Mouse (Mus musculus): ENCODE data around the gene Ggt6. TPM values are rescaled to one million over a fixed set of nuclear protein-coding genes. Genes with fewer than 3 reads are reported as not detected.

Gene Ggt6
- total RNA-seq, 2 experiments from 2014 or later = not detected

DNA sequence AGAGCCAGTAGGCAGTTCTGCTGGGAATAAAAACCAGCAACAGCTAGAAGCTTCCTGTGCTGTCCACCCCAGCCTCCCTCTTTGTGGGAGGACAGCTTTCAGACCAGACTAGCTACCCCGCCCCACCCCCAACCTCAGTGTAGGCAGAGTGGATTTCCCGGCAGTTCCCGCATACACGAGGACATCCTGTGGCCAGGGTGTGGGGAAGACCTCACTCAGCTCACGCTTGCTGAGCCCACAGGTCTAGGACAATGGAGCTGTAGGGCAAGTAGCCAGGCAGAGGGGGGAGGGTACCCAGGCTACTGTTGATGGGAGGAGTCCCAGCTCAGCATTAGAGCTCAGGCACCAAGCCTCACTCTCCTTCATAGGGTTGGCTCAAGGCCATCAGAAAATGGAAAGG is 33.9 kb downstream of the Ggt6 start:
- intact Hi-C loops (cut with DNase I) = no loop called here

DNA sequence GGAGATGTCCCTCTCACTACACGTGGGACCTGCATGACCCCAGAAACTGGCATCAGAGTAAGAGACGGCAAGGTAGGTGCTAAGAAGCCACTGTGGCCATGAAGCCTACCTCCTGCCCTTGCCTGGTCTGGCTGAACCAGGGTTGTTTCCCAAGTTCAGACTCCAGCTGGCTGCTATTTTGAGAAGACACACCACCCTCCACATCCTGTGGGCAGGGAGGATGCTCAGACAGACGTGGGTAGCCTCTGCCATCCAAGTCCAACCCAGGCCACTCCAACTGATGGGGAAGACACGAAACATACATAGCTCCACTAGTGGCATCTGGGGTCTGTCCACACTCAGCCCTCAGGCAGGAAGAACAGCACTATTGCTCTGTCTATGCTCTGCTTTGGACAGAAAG is 34.7 kb downstream of the Ggt6 start:
- intact Hi-C loops (cut with DNase I) = loop anchor here (2.0 kb wide), 1 partner anchor 19 kb away; the partner anchor contains the start of gene Spns2
- no peak for DNase-seq

More for the DNA sequence above, 33.9 kb downstream of the Ggt6 start:
- DNase-seq = peak; percentile 75 to 80

DNA sequence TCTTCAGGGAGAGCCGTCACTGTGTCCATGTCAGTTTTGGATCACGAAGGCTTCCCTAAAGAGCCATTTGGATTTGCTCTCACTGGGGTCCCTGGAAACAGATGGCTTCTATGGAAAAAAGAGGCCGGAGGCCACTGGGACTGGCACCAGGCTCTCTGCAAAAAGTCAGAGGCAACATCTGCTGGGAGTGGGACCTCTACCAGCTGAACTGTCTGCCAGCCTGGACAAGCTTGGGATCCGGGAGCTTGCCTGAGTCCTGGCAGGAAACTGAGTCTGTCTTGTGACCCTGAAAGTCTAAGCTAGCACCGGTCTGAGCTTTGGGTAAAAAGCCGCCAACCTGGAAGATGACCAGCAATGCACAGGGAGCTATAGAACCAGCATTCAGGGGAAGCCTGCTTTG is 36.1 kb downstream of the Ggt6 start:
- DNase-seq = no peak
- intact Hi-C loops (cut with DNase I) = loop anchor here (2.0 kb wide), 1 partner anchor 17 kb away; the partner anchor contains the start of gene Spns2

DNA sequence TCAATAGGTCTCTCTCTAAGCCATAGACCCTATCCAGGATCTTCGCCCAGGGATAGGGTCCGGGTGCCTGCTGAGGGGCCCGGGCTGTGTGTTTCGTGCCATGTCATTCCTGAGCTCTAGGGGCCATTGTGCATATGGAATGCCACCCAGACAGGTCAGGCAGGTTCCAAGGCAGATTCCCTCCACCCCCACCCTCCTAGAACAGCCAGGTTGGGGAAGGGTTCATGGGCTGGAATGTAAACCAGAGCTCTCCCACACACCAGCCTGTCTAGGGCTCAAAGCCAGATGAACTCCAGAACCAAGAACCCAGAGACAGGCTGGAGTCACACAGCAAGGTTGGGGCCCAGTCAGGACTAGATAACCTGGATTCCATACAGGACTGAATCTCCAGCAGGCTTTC is 38.2 kb downstream of the Ggt6 start:
- intact Hi-C loops (cut with DNase I) = no loop called here
- DNase-seq = no peak

DNA sequence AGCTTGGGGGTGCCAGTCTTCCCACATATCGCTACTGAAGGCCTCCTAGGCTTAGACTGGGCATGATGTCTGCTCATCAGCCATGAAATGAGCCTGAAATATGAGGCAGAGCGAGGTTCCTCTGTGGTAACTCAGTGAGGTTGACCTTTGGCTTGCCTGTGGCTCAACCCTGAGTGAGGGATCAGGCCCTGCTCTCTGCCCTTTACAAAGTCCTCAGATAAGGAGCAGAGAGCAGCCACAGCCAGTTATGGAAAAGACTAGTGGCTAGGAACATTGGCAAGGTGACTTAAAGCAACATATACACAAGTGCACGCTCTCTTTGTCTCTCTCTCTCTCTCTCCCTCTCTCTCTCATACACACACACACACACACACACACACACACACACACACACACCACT is 39.6 kb downstream of the Ggt6 start:
- intact Hi-C loops (cut with DNase I) = no loop called here
- no peak for DNase-seq

DNA sequence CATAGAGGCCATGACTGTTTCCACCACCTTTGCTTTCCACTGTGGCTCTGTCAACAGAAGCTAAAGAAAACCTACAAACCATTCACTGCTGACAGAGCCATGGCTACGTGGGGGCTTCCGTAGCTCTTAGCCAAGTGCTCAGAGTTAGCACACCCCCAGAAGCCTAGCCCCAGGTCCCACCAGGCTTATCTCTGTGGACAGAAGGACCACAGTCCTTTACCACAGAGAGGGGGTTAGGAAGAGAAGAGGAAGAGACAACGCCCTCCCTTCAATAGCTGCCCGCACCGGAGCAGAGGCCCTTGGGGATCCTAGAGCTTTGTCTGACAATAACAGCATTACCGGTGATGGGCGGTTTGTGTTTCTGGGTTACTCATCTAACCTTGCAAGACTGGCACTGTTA is 40.1 kb downstream of the Ggt6 start:
- intact Hi-C loops (cut with DNase I) = no loop called here
- no peak for DNase-seq

DNA sequence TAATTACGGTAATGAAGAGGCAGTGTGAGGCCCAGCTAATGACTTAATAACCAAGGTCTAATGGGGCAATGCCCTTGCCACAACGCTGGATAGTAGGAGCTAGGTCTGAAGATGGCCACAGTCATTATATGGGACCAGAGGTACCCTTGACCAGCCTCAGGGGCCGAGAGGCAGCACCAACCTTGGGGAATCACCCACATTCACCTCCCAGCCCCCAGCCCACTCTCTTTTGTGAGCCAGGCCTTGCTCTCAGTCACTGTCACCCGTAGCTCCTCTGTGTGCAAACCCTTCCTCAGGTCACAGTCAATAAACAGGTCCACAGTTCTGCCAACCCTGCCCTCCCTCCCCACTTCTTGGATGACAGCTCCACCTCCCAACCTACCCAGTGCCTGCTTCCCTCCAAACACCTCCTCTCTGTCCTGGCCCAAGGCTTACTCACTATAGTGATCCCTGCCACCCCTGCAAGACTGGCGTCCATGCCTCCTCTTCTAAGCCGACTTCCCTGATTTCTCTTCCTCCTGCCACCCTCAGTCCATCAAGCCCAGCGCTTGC is 40.8 kb downstream of the Ggt6 start:
- intact Hi-C loops (cut with DNase I) = no loop called here
- DNase-seq = no peak

DNA sequence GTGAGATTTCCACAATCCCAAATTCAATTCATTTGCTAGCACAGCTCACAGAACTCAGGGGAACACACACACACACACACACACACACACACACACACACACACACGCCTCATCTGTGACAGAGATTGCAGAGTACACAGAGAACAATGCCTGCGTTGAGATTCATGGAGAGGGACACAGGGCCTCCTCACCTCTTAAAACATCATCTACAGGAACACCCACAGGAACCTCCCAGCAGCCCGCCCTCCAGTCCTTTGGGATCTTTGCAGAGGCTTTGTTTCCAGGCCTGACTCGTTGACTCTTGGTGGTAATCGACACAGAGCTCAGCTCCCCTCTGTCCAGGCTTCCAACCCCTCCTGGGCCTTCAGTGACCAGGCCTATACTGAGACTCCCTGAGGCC is 41.9 kb downstream of the Ggt6 start:
- intact Hi-C loops (cut with DNase I) = no loop called here
- DNase-seq = no peak

DNA sequence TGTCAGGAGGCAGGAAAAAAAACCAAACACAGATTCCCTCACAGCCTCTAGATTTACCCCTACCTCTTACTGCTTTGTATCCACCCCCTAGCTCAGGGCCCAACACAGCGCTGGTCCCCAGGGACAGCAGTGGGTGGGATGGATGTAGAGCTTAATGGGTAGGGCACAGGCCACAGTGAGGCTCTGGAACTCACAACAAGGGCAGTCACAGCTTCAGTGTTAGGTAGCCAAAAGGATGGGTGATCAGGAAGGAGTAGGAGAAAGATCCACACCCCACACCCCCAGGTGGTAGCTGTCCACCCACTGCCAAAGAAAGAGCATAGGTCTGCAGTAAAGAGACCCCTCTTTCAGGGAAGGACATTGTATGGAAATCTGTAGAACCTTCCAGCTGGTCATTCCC is 42.3 kb downstream of the Ggt6 start:
- DNase-seq = no peak
- intact Hi-C loops (cut with DNase I) = no loop called here

DNA sequence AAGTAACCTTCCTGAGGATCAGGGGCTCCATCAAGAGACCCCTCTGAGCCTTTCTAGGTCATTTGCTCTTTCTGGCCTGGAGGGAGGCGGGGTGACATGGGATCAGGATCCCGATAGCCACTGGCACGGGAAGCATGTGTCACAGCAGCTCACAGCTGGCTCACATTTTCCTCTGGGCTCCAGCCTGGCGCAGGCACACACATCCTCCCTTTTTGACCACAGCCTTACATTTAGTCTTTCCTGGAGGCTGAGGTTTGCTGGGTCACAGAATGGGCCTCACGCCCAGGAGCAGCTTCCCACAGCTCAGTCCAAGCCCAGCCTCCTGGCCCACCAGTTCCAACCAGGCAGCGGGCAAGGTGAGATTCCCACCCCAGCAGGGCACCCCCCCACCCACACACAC is 42.9 kb downstream of the Ggt6 start:
- DNase-seq = no peak
- intact Hi-C loops (cut with DNase I) = no loop called here

DNA sequence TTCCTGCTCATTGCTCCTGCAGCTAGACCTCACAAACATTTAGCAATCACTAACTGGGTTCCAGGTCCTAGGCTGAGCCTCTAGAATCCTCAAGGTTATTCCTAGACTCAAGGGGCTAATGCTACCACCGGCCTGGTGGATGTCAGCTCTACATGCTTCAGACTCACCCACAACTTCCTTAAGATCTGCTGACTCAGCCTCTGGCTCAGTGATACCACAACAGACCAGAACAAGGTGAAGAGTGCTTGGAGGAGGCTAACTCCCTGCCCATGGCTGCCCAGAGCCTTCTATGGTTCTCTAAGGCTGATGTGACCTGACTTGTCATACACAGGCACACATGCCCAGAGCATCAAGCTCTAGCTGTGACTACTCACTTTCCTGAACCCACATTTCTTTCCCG is 44.2 kb downstream of the Ggt6 start:
- DNase-seq = no peak
- intact Hi-C loops (cut with DNase I) = no loop called here

DNA sequence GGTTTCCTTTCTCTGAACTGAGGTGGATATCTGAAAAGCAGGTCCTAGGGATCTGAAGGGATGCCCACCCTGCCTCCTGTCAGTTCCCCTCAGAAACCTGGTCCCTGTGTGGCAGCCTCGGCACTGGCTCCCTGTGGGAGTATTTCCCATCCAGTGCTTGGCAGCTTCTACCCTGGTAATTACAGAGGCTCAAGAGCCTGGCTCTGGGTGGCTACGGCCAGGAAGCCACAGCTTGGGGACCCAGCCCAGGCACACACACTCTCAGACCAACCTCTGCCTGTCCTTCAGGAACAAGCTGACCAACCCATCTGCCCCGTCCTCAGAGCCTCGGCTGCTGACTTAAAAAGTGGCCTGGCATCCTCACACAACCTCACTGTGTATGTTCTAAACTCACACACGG is 46.0 kb downstream of the Ggt6 start:
- intact Hi-C loops (cut with DNase I) = no loop called here
- no peak for DNase-seq

DNA sequence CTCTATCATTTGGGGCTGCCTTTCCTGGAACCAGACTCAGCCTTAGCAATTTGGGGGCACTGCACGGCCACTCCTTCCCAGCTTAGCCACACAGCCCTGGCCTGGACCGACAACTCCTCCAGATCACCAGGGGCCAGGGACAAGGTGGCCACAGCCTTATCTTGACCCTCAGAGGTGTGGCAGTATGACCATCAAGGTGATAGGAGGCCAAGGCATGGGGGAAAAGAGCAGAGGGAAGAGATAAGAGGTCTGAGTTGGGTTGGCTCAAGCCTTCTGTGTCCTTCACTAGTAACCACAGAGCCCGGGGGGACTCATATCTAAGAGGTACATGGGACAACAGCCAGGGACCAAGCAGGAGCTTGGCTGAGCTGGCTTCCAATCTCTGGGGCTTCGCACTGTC is 46.6 kb downstream of the Ggt6 start:
- intact Hi-C loops (cut with DNase I) = no loop called here
- no peak for DNase-seq

DNA sequence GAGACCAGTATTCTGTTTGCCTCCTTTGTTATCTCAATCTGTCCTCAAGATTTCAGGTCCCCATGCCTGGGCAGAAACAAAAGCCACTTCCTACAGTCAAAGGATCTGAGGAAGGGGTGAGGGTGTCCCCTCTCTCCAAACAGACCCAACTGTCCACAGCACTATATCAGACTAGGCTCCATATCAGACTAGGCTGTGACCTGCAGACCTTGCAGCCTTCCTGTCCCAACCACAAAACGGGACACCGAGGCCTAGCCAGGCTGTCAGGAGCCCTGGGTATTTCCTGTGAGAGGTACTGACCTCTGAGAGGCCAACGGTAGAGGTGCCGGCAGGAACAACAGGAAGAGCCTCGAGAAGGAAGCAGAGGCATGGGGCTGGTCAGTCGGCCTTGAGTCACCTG is 49.2 kb downstream of the Ggt6 start:
- intact Hi-C loops (cut with DNase I) = no loop called here
- DNase-seq = no peak

DNA sequence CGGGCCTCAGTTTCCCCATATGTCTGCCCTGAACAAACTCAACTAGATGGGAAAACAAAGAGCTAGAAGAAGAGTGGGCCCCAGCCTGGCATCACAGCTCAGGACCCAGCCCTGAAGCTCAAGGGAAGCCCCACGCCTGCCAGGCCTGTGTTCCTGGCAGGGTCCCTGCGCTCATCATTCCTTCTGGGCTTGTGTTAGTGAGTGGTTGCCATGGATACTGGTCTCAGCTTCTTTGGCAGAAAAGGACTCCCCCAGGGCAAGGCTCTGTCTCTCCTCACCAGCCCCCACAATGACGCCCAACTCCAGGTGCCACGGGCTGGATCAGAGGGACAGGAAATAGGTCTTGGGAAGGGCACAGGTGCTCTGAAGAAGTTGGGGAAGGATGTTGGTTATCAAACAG is 49.8 kb downstream of the Ggt6 start:
- intact Hi-C loops (cut with DNase I) = no loop called here
- no peak for DNase-seq

DNA sequence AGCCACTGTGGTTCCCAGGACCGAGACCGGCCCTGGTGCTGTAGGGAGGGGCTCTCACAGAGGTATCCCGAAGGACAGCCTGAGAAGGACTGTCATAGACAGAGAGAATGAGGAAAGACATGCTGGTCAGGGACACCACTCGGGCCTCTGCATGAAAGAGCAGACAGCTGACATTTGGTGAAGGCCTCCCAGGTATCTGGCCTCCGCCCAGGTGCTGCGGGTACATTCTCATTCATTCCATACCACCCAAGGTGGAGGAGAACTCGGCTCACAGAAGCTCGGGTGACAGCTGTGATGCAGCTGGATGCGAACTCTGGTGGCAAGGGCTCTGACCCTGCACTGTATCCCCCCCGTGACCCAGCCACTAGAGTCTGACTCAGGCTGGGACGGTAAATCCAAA is 50.6 kb downstream of the Ggt6 start:
- intact Hi-C loops (cut with DNase I) = no loop called here
- no peak for DNase-seq

DNA sequence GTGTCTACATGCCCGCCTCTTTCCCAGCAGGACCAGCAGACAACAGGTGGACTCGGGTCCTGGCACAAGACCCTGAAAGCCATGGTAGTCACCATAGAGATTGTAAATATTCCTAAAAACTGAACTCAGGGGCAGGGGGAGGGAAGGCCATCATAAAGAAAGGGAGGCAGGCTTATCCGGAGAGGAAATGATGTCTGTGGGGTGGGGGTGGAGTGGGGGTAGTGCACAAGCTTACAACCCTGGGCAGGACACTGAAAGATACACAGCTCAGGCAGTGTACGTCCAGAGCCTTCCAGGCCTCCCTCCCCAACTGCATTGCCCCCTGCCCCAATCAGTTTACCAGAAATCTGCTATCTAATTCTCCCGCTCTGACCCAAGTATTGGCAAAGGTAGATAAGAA is 51.8 kb downstream of the Ggt6 start:
- intact Hi-C loops (cut with DNase I) = no loop called here
- no peak for DNase-seq

DNA sequence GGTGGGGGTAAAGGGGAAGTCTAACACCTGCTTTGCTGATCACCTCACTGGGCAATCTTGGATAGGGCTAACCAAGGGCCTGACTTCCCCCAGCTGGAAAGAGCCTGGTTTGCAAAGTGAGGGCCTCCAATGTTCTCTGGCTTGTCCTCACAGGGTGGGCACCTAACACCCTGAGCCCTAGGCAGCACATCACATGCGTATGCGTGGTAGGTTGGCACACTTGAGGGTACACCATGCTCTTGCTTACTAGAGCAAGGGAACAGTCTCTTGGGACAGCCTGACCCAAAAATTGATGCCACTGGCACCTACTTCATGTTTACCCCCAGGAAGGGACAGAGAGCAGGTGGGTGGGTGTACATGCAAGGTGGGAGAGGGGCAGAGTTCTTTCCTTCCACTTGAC is 52.4 kb downstream of the Ggt6 start:
- intact Hi-C loops (cut with DNase I) = loop anchor here (2.0 kb wide), 3 partner anchors 17 to 47 kb away; partner anchors contain the start of gene Mybbp1a
- no peak for DNase-seq

Small RNA genes lying within 50 kb of the gene (microRNA-seq; reads per million reads assigned to microRNA genes)
- 0 reads per million in 2 experiments for gene Mir6338 (ENCODE audit: borderline number of aligned reads in 2 of 2)

Other genes with a start within 250 kb of the Ggt6 start
- under 1 TPM; 0.31 to 0.33 TPM for gene Gm43951, start 228.7 kb upstream of the Ggt6 start, total RNA-seq (2021)
- gene 4933427D14Rik, start 228.1 kb upstream of the Ggt6 start, total RNA-seq (2021) = 1 to 10 TPM; 3.1 to 4.2 TPM
- 10 to 100 TPM; 44.3 to 46.0 TPM for gene Txndc17, start 228.0 kb upstream of the Ggt6 start, total RNA-seq (2021)
- 10 to 100 TPM; 10.2 to 11.8 TPM for gene Med31, start 219.9 kb upstream of the Ggt6 start, total RNA-seq (2021)
- gene Slc13a5, start 168.3 kb upstream of the Ggt6 start, total RNA-seq (2021) = not detected
- gene Xaf1, start 133.9 kb upstream of the Ggt6 start, total RNA-seq (2021) = 10 to 100 TPM; 11.2 to 18.1 TPM
- not detected for gene Fbxo39, start 121.1 kb upstream of the Ggt6 start, total RNA-seq (2021)
- not detected for gene Tekt1, start 73.1 kb upstream of the Ggt6 start, total RNA-seq (2021)
- 10 to 100 TPM; 18.2 to 19.5 TPM for gene Smtnl2, start 23.8 kb upstream of the Ggt6 start, total RNA-seq (2021)
- 10 to 100 TPM; 45.9 to 46.8 TPM for gene Mybbp1a, start 5.8 kb downstream of the Ggt6 start, total RNA-seq (2021)
- 10 to 100 TPM in 1 of 2 experiments, 1 to 10 TPM in 1; 9.7 to 11.0 TPM for gene Spns2, start 54.4 kb downstream of the Ggt6 start, total RNA-seq (2021)
- gene Spns3, start 115.0 kb downstream of the Ggt6 start, total RNA-seq (2021) = under 1 TPM in 1 of 2 experiments, not detected in 1; 0.16 TPM
- gene Ube2g1, start 171.8 kb downstream of the Ggt6 start, total RNA-seq (2021) = 10 to 100 TPM; 63.0 to 65.3 TPM

Measured in heart, postnatal 36 days (tissue).